Mouse (Mus musculus): Measurements from ENCODE around the gene Itpk1. TPM values are rescaled to one million over a fixed set of nuclear protein-coding genes. Genes with fewer than 3 reads are reported as not detected.

Itpk1 gene
- polyA plus RNA-seq, 1 experiment: 44.0 TPM

GRCm38 (mm10) chr12:102627545-102627944, 77.2 kb downstream of the Itpk1 start:
- no peaks in the 10 kb centered on the region for H3K9me3 ChIP-seq (replicated peaks; ENCODE audit: control insufficient read depth, insufficient read depth, low read length, poor library complexity, severe bottlenecking)
- no peak overlapping the region for H3K4me3 ChIP-seq (ENCODE audit: low read depth, low read length)
- H3K36me3 ChIP-seq (ENCODE audit: control insufficient read depth, insufficient read depth, low read length, poor library complexity, severe bottlenecking): no peaks in the 10 kb centered on the region
- no peak overlapping the region for H3K27ac ChIP-seq (ENCODE audit: insufficient read depth, low read length)
- TF ChIP-seq CTCF (IDR thresholded peaks at IDR 0.05; ENCODE audit: low read depth, low read length) (no peak), POLR2A (IDR thresholded peaks at IDR 0.05; ENCODE audit: insufficient read depth, low read length) (no peak), EP300 (IDR thresholded peaks at IDR 0.05; ENCODE audit: insufficient read depth, low read depth, low read length) (no peak)
- H3K4me1 ChIP-seq (ENCODE audit: control insufficient read depth, insufficient read depth, low read length): no peaks in the 10 kb centered on the region
- no peak overlapping the region for H3K9ac ChIP-seq (ENCODE audit: low read depth, poor library complexity, severe bottlenecking)
- no peaks in the 10 kb centered on the region for H3K27me3 ChIP-seq (ENCODE audit: control insufficient read depth, insufficient read depth, low read length, poor library complexity, severe bottlenecking)

- Histone ChIP-seq H3K4me3 (ENCODE audit: low read depth, low read length) (no peak overlapping the region), H3K4me1 (ENCODE audit: control insufficient read depth, insufficient read depth, low read length) (no peaks in the 10 kb centered on the region), H3K27ac (ENCODE audit: insufficient read depth, low read length) (no peak overlapping the region), H3K27me3 (ENCODE audit: control insufficient read depth, insufficient read depth, low read length, poor library complexity, severe bottlenecking) (no peaks in the 10 kb centered on the region), H3K9me3 (replicated peaks; ENCODE audit: control insufficient read depth, insufficient read depth, low read length, poor library complexity, severe bottlenecking) (no peaks in the 10 kb centered on the region), H3K36me3 (ENCODE audit: control insufficient read depth, insufficient read depth, low read length, poor library complexity, severe bottlenecking) (no peaks in the 10 kb centered on the region), H3K9ac (ENCODE audit: low read depth, poor library complexity, severe bottlenecking) (no peak overlapping the region)
- TF ChIP-seq CTCF (IDR thresholded peaks at IDR 0.05; ENCODE audit: low read depth, low read length) (no peak), POLR2A (IDR thresholded peaks at IDR 0.05; ENCODE audit: insufficient read depth, low read length) (no peak), EP300 (IDR thresholded peaks at IDR 0.05; ENCODE audit: insufficient read depth, low read depth, low read length) (no peak)
These were observed 77.9 kb downstream of the Itpk1 start for GRCm38 (mm10) chr12:102626841-102627240.

- H3K36me3 ChIP-seq (ENCODE audit: control insufficient read depth, insufficient read depth, low read length, poor library complexity, severe bottlenecking): no peaks in the 10 kb centered on the region
- no peak overlapping the region for H3K4me3 ChIP-seq (ENCODE audit: low read depth, low read length)
- H3K9me3 ChIP-seq (replicated peaks; ENCODE audit: control insufficient read depth, insufficient read depth, low read length, poor library complexity, severe bottlenecking): no peaks in the 10 kb centered on the region
- H3K4me1 ChIP-seq (ENCODE audit: control insufficient read depth, insufficient read depth, low read length): no peaks in the 10 kb centered on the region
- H3K27me3 ChIP-seq (ENCODE audit: control insufficient read depth, insufficient read depth, low read length, poor library complexity, severe bottlenecking): no peaks in the 10 kb centered on the region
- H3K9ac ChIP-seq (ENCODE audit: low read depth, poor library complexity, severe bottlenecking): no peak overlapping the region
- TF ChIP-seq EP300 (IDR thresholded peaks at IDR 0.05; ENCODE audit: insufficient read depth, low read depth, low read length) (no peak), CTCF (IDR thresholded peaks at IDR 0.05; ENCODE audit: low read depth, low read length) (no peak), POLR2A (IDR thresholded peaks at IDR 0.05; ENCODE audit: insufficient read depth, low read length) (no peak)
- no peak overlapping the region for H3K27ac ChIP-seq (ENCODE audit: insufficient read depth, low read length)
These were observed 79.0 kb downstream of the Itpk1 start for GRCm38 (mm10) chr12:102625717-102626116.

GRCm38 (mm10) chr12:102625118-102625517, 79.6 kb downstream of the Itpk1 start:
- Histone ChIP-seq H3K27me3 (ENCODE audit: control insufficient read depth, insufficient read depth, low read length, poor library complexity, severe bottlenecking) (no peaks in the 10 kb centered on the region), H3K36me3 (ENCODE audit: control insufficient read depth, insufficient read depth, low read length, poor library complexity, severe bottlenecking) (no peaks in the 10 kb centered on the region), H3K9me3 (replicated peaks; ENCODE audit: control insufficient read depth, insufficient read depth, low read length, poor library complexity, severe bottlenecking) (no peaks in the 10 kb centered on the region), H3K4me1 (ENCODE audit: control insufficient read depth, insufficient read depth, low read length) (no peaks in the 10 kb centered on the region), H3K27ac (ENCODE audit: insufficient read depth, low read length) (no peak overlapping the region), H3K9ac (ENCODE audit: low read depth, poor library complexity, severe bottlenecking) (no peak overlapping the region), H3K4me3 (ENCODE audit: low read depth, low read length) (no peak overlapping the region)
- no peak for TF ChIP-seq EP300 (IDR thresholded peaks at IDR 0.05; ENCODE audit: insufficient read depth, low read depth, low read length)
- TF ChIP-seq POLR2A (IDR thresholded peaks at IDR 0.05; ENCODE audit: insufficient read depth, low read length): no peak
- no peak for TF ChIP-seq CTCF (IDR thresholded peaks at IDR 0.05; ENCODE audit: low read depth, low read length)

GRCm38 (mm10) chr12:102623827-102624226, 80.9 kb downstream of the Itpk1 start:
- H3K27ac ChIP-seq (ENCODE audit: insufficient read depth, low read length): no peak overlapping the region
- no peaks in the 10 kb centered on the region for H3K36me3 ChIP-seq (ENCODE audit: control insufficient read depth, insufficient read depth, low read length, poor library complexity, severe bottlenecking)
- H3K4me3 ChIP-seq (ENCODE audit: low read depth, low read length): no peak overlapping the region
- H3K27me3 ChIP-seq (ENCODE audit: control insufficient read depth, insufficient read depth, low read length, poor library complexity, severe bottlenecking): no peaks in the 10 kb centered on the region
- H3K9me3 ChIP-seq (replicated peaks; ENCODE audit: control insufficient read depth, insufficient read depth, low read length, poor library complexity, severe bottlenecking): no peaks in the 10 kb centered on the region
- peaks cover 5% of the 10 kb centered on the region for H3K4me1 ChIP-seq (ENCODE audit: control insufficient read depth, insufficient read depth, low read length)
- no peak for TF ChIP-seq CTCF (IDR thresholded peaks at IDR 0.05; ENCODE audit: low read depth, low read length)
- TF ChIP-seq EP300 (IDR thresholded peaks at IDR 0.05; ENCODE audit: insufficient read depth, low read depth, low read length): no peak
- H3K9ac ChIP-seq (ENCODE audit: low read depth, poor library complexity, severe bottlenecking): no peak overlapping the region

- no peaks in the 10 kb centered on the region for H3K9me3 ChIP-seq (replicated peaks; ENCODE audit: control insufficient read depth, insufficient read depth, low read length, poor library complexity, severe bottlenecking)
- no peak overlapping the region for H3K4me3 ChIP-seq (ENCODE audit: low read depth, low read length)
- H3K27me3 ChIP-seq (ENCODE audit: control insufficient read depth, insufficient read depth, low read length, poor library complexity, severe bottlenecking): no peaks in the 10 kb centered on the region
- TF ChIP-seq CTCF (IDR thresholded peaks at IDR 0.05; ENCODE audit: low read depth, low read length): no peak
- TF ChIP-seq EP300 (IDR thresholded peaks at IDR 0.05; ENCODE audit: insufficient read depth, low read depth, low read length): no peak
- TF ChIP-seq POLR2A (IDR thresholded peaks at IDR 0.05; ENCODE audit: insufficient read depth, low read length): no peak
- no peak overlapping the region for H3K27ac ChIP-seq (ENCODE audit: insufficient read depth, low read length)
- H3K9ac ChIP-seq (ENCODE audit: low read depth, poor library complexity, severe bottlenecking): no peak overlapping the region
- peaks cover 11% of the 10 kb centered on the region for H3K4me1 ChIP-seq (ENCODE audit: control insufficient read depth, insufficient read depth, low read length)
- H3K36me3 ChIP-seq (ENCODE audit: control insufficient read depth, insufficient read depth, low read length, poor library complexity, severe bottlenecking): no peaks in the 10 kb centered on the region
These were observed 82.4 kb downstream of the Itpk1 start for GRCm38 (mm10) chr12:102622302-102622842.
